Mouse (Mus musculus): ENCODE measurements around the gene Cpne1. TPM values are rescaled to one million over a fixed set of nuclear protein-coding genes. Genes with fewer than 3 reads are reported as not detected.

Gene Cpne1
- polyA plus RNA-seq, 1 experiment = 54.6 TPM

DNA sequence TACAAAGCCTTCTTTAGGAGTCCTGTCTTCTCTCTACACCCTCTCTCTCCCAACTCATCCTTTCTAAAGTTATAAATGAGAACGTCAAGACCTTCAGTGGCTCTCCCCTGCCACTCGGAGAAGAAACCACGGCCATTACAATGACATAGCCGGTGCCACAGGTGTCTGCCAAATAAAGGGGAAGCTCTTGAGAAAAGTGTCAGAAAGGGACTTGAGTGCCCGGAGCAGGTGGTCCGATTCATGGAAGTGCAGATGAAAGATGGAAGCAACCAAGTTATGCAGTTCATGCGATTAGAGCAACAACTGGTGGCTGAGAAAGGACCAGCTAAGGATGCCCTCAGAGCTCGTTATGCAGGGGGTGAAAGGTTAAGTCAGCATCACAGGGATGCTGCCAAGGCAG, 68.9 kb downstream of the Cpne1 start:
- Histone ChIP-seq H3K36me3 (ENCODE audit: control insufficient read depth, insufficient read depth) (no peaks in the 10 kb centered on the region), H3ac (ENCODE audit: control insufficient read depth, insufficient read length, low read depth) (no peak overlapping the region), H3K4me3 (ENCODE audit: insufficient read depth, poor library complexity, severe bottlenecking) (no peak overlapping the region), H3K27me3 (ENCODE audit: control insufficient read depth, insufficient read depth, insufficient read length) (peaks cover 56% of the 10 kb centered on the region), H3K79me3 (ENCODE audit: low read depth) (no peaks in the 10 kb centered on the region), H3K79me2 (ENCODE audit: control insufficient read depth, insufficient read depth) (no peaks in the 10 kb centered on the region)
- TF ChIP-seq MYOD1 (IDR thresholded peaks at IDR 0.05; ENCODE audit: control insufficient read depth, insufficient read length, low read depth) (no peak), FOSL1 (IDR thresholded peaks at IDR 0.05; ENCODE audit: insufficient read depth, low read length, poor library complexity, severe bottlenecking) (no peak), USF1 (IDR thresholded peaks at IDR 0.05; ENCODE audit: low read depth) (no peak), MAX (IDR thresholded peaks at IDR 0.05) (no peak), CEBPB (IDR thresholded peaks at IDR 0.05; ENCODE audit: low read depth) (no peak), CTCF (IDR thresholded peaks at IDR 0.05; ENCODE audit: control insufficient read depth, insufficient read depth, insufficient read length) (no peak), MYOG (IDR thresholded peaks at IDR 0.05; ENCODE audit: control insufficient read depth, extremely low read depth, insufficient read length) (no peak)

DNA sequence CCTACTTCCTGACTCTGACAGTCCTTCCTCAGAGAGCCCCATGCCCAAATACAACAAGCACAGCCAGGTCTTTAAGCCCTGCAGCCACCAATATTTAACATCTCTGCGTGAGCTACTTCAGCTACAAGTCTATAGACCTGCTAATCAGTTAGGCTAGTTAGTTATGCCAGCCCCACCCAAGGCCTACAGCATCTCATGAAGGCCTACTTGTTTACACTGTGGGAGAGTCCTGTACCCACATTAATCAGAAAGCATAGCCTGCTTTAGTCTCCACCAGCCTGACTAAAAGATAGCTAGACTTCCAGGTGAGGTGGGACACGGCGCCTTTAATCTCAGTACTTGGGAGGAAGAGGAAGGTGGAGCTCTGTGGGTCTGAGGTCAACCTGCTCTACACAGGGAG, 72.4 kb downstream of the Cpne1 start:
- Histone ChIP-seq H3ac (ENCODE audit: control insufficient read depth, insufficient read length, low read depth) (no peak overlapping the region), H3K79me3 (ENCODE audit: low read depth) (no peaks in the 10 kb centered on the region), H3K36me3 (ENCODE audit: control insufficient read depth, insufficient read depth) (no peaks in the 10 kb centered on the region), H3K79me2 (ENCODE audit: control insufficient read depth, insufficient read depth) (no peaks in the 10 kb centered on the region), H3K4me3 (ENCODE audit: insufficient read depth, poor library complexity, severe bottlenecking) (no peak overlapping the region), H3K27me3 (ENCODE audit: control insufficient read depth, insufficient read depth, insufficient read length) (peaks cover 60% of the 10 kb centered on the region)
- TF ChIP-seq USF1 (IDR thresholded peaks at IDR 0.05; ENCODE audit: low read depth) (no peak), MYOD1 (IDR thresholded peaks at IDR 0.05; ENCODE audit: control insufficient read depth, insufficient read length, low read depth) (no peak), CEBPB (IDR thresholded peaks at IDR 0.05; ENCODE audit: low read depth) (no peak), MYOG (IDR thresholded peaks at IDR 0.05; ENCODE audit: control insufficient read depth, extremely low read depth, insufficient read length) (no peak), CTCF (IDR thresholded peaks at IDR 0.05; ENCODE audit: control insufficient read depth, insufficient read depth, insufficient read length) (no peak), MAX (IDR thresholded peaks at IDR 0.05) (no peak), FOSL1 (IDR thresholded peaks at IDR 0.05; ENCODE audit: insufficient read depth, low read length, poor library complexity, severe bottlenecking) (no peak)

DNA sequence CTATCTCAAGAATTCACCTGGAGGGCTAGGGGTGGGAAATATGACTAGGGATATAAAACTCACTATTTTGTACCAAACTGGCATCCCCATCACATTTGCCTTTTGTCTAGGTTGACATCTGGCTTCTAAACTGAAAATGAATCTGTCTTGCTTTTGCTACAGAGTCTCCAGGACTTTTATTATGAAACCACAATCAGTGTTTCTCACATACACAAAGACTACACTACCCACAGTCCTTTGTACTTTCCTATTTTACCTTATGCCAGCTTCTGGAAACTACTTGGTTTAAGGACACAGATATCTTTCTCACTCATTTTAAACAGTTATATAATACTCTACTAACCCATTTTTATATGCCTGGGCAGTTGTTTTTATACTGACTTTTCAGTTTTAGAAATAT, 86.3 kb downstream of the Cpne1 start:
- H3K79me2 ChIP-seq (ENCODE audit: control insufficient read depth, insufficient read depth) = no peaks in the 10 kb centered on the region
- no peak for TF ChIP-seq CEBPB (IDR thresholded peaks at IDR 0.05; ENCODE audit: low read depth)
- TF ChIP-seq CTCF (IDR thresholded peaks at IDR 0.05; ENCODE audit: control insufficient read depth, insufficient read depth, insufficient read length) = no peak
- no peak for TF ChIP-seq MYOD1 (IDR thresholded peaks at IDR 0.05; ENCODE audit: control insufficient read depth, insufficient read length, low read depth)
- no peak for TF ChIP-seq MYOG (IDR thresholded peaks at IDR 0.05; ENCODE audit: control insufficient read depth, extremely low read depth, insufficient read length)
- TF ChIP-seq MAX (IDR thresholded peaks at IDR 0.05) = no peak
- no peak for TF ChIP-seq USF1 (IDR thresholded peaks at IDR 0.05; ENCODE audit: low read depth)
- TF ChIP-seq FOSL1 (IDR thresholded peaks at IDR 0.05; ENCODE audit: insufficient read depth, low read length, poor library complexity, severe bottlenecking) = no peak

More for the DNA sequence above, 86.3 kb downstream of the Cpne1 start:
- no peak overlapping the region for H3K4me3 ChIP-seq (ENCODE audit: insufficient read depth, poor library complexity, severe bottlenecking)
- no peaks in the 10 kb centered on the region for H3K79me3 ChIP-seq (ENCODE audit: low read depth)
- H3K36me3 ChIP-seq (ENCODE audit: control insufficient read depth, insufficient read depth) = no peaks in the 10 kb centered on the region
- peaks cover 8% of the 10 kb centered on the region for H3K27me3 ChIP-seq (ENCODE audit: control insufficient read depth, insufficient read depth, insufficient read length)
- H3ac ChIP-seq (ENCODE audit: control insufficient read depth, insufficient read length, low read depth) = no peak overlapping the region

Other genes starting within 250 kb of the Cpne1 start
- gene Uqcc1, start 181.7 kb downstream of the Cpne1 start, polyA plus RNA-seq (2012; fragmentation: generic; extraction: Trizol) = 47.6 TPM
- not detected for gene Gm15557, start 171.2 kb downstream of the Cpne1 start, polyA plus RNA-seq (2012; fragmentation: generic; extraction: Trizol)
- gene Gdf5, start 166.6 kb downstream of the Cpne1 start, polyA plus RNA-seq (2012; fragmentation: generic; extraction: Trizol) = not detected
- 24.1 TPM for gene Cep250, start 155.5 kb downstream of the Cpne1 start, polyA plus RNA-seq (2012; fragmentation: generic; extraction: Trizol)
- gene 6430550D23Rik, start 104.0 kb downstream of the Cpne1 start, polyA plus RNA-seq (2012; fragmentation: generic; extraction: Trizol) = 0.09 TPM
- gene Ergic3, start 103.9 kb downstream of the Cpne1 start, polyA plus RNA-seq (2012; fragmentation: generic; extraction: Trizol) = 230 TPM
- not detected for gene Fer1l4, start 59.0 kb downstream of the Cpne1 start, polyA plus RNA-seq (2012; fragmentation: generic; extraction: Trizol)
- 2.3 TPM for gene Spag4, start 46.8 kb downstream of the Cpne1 start, polyA plus RNA-seq (2012; fragmentation: generic; extraction: Trizol)
- gene Rbm12, start within 50 bp of the Cpne1 start, polyA plus RNA-seq (2012; fragmentation: generic; extraction: Trizol) = 6.4 TPM
- gene Gm28036, start 15.1 kb upstream of the Cpne1 start, polyA plus RNA-seq (2012; fragmentation: generic; extraction: Trizol) = 15.3 TPM
- 287 TPM for gene Romo1, start 32.1 kb upstream of the Cpne1 start, polyA plus RNA-seq (2012; fragmentation: generic; extraction: Trizol)
- 33.7 TPM for gene Nfs1, start 32.2 kb upstream of the Cpne1 start, polyA plus RNA-seq (2012; fragmentation: generic; extraction: Trizol)
- 51.3 TPM for gene Rbm39, start 68.3 kb upstream of the Cpne1 start, polyA plus RNA-seq (2012; fragmentation: generic; extraction: Trizol)
- gene Phf20, start 84.5 kb upstream of the Cpne1 start, polyA plus RNA-seq (2012; fragmentation: generic; extraction: Trizol) = 18.1 TPM
- 1.7 TPM for gene Cnbd2, start 200.3 kb upstream of the Cpne1 start, polyA plus RNA-seq (2012; fragmentation: generic; extraction: Trizol)
- 140 TPM for gene Scand1, start 200.7 kb upstream of the Cpne1 start, polyA plus RNA-seq (2012; fragmentation: generic; extraction: Trizol)